Mouse (Mus musculus): ENCODE results near the gene Grid1. TPM values are rescaled to one million over a fixed set of nuclear protein-coding genes. Genes with fewer than 3 reads are reported as not detected.
A peak's percentile ranks its signal among the peaks of the same experiment; 100 is the strongest.

The Grid1 gene
- polyA plus RNA-seq (2015; fragmentation: Nextera tagmentation; extraction: Ambion mirVana): 0.30 and 0.33 TPM in 2 replicates

- WGBS: under 1% methylated on average over 72 of the region's 96 CpGs
- no peak within 1 kb of the TSS for H3K27ac ChIP-seq
- H3K4me2 ChIP-seq: peak within 1 kb of the TSS; percentile 94
- peaks cover 28% of the 10 kb centered on the region for H3K4me1 ChIP-seq (replicated peaks)
- H3K9ac ChIP-seq: peak within 1 kb of the TSS; percentile 33; the same call in 1 of the 2 replicates
- peak within 1 kb of the TSS; percentile 58 for H3K4me3 ChIP-seq
- peak; percentile 21 for ATAC-seq (replicated peaks; ENCODE audit: insufficient number of reproducible peaks, insufficient read depth, low FRiP score, low read depth)
- peaks cover 96% of the 10 kb centered on the region for H3K27me3 ChIP-seq
- no peaks in the 10 kb centered on the region for H3K9me3 ChIP-seq (replicated peaks)
- H3K36me3 ChIP-seq: no peaks in the 10 kb centered on the region
Measured at GRCm38 (mm10) chr14:34819919-34820652, at the start of gene Grid1. TSS of gene Grid1 (plus strand) at chr14:34820108.

DNA sequence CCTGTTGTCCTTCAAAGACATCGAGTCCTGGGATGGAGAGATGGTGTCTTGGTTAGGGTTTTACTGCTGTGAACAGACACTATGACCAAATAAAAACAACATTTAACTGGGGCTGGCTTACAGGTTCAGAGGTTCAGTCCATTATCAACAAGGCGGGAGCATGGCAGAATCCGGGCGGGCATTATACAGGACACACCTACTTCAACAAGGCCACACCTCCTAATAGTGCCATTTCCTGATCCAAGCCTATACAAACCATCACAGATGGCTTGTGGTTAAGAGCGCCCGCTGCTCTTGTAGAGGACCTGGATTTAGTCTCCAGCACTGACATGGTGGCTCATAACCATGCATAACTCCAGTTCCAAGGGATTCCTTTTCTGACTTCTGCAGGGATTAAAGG, 49.4 kb upstream of the Grid1 start:
- Histone ChIP-seq H3K27me3 (peaks cover 10% of the 10 kb centered on the region), H3K4me2 (no peak overlapping the region), H3K9me3 (replicated peaks) (no peaks in the 10 kb centered on the region), H3K27ac (no peak overlapping the region), H3K4me1 (replicated peaks) (peaks cover 11% of the 10 kb centered on the region), H3K9ac (no peak overlapping the region), H3K36me3 (no peaks in the 10 kb centered on the region), H3K4me3 (no peak overlapping the region)
- ATAC-seq (replicated peaks; ENCODE audit: insufficient number of reproducible peaks, insufficient read depth, low FRiP score, low read depth): no peak
- 74% methylated on average over 6 of the region's 6 CpGs for WGBS

GRCm38 (mm10) chr14:34771601-34772000, 48.3 kb upstream of the Grid1 start:
- ATAC-seq (replicated peaks; ENCODE audit: insufficient number of reproducible peaks, insufficient read depth, low FRiP score, low read depth): no peak
- WGBS: 28% methylated on average over 9 of the region's 9 CpGs

GRCm38 (mm10) chr14:34772132-34772531, 47.8 kb upstream of the Grid1 start:
- Histone ChIP-seq H3K4me1 (replicated peaks) (peaks cover 11% of the 10 kb centered on the region), H3K4me3 (no peak overlapping the region), H3K9ac (no peak overlapping the region), H3K36me3 (no peaks in the 10 kb centered on the region), H3K9me3 (replicated peaks) (no peaks in the 10 kb centered on the region), H3K27me3 (peaks cover 12% of the 10 kb centered on the region), H3K4me2 (no peak overlapping the region), H3K27ac (no peak overlapping the region)
- WGBS: 57% methylated on average over 7 of the region's 7 CpGs
- ATAC-seq (replicated peaks; ENCODE audit: insufficient number of reproducible peaks, insufficient read depth, low FRiP score, low read depth): no peak

More at GRCm38 (mm10) chr14:34771601-34772000, 48.3 kb upstream of the Grid1 start:
- Histone ChIP-seq H3K27me3 (peaks cover 10% of the 10 kb centered on the region), H3K27ac (no peak overlapping the region), H3K4me2 (no peak overlapping the region), H3K9me3 (replicated peaks) (no peaks in the 10 kb centered on the region), H3K36me3 (no peaks in the 10 kb centered on the region), H3K4me3 (no peak overlapping the region), H3K9ac (no peak overlapping the region), H3K4me1 (replicated peaks) (peaks cover 11% of the 10 kb centered on the region)

- Histone ChIP-seq H3K4me2 (no peak overlapping the region), H3K9me3 (replicated peaks) (no peaks in the 10 kb centered on the region), H3K36me3 (no peaks in the 10 kb centered on the region), H3K9ac (no peak overlapping the region), H3K4me3 (no peak overlapping the region), H3K27ac (no peak overlapping the region), H3K4me1 (replicated peaks) (peaks cover 8% of the 10 kb centered on the region), H3K27me3 (peaks cover 17% of the 10 kb centered on the region)
- no peak for ATAC-seq (replicated peaks; ENCODE audit: insufficient number of reproducible peaks, insufficient read depth, low FRiP score, low read depth)
- WGBS: 70% methylated on average over 3 of the region's 3 CpGs
Measured at GRCm38 (mm10) chr14:34773681-34774080, 46.2 kb upstream of the Grid1 start.

DNA sequence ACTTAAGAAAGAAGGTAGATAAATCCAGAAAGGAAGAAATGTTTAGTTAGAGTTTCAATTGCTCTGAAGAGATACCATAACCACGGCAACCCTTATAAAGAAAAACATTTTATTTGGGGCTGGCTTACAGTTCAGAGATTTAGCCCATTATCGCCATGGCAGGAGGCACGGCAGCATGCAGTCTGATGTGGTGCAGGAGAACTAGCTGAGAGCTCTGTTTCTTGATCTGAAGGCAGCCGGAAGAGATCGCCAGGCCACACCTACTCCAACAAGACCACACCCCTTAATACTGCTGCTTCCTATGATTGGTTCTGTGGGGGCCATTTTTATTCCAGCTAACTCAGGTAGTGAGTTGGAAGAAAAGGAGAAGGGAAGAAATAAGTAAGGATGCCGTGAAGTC, 45.7 kb upstream of the Grid1 start:
- Histone ChIP-seq H3K9me3 (replicated peaks) (no peaks in the 10 kb centered on the region), H3K9ac (no peak overlapping the region), H3K4me1 (replicated peaks) (peaks cover 6% of the 10 kb centered on the region), H3K4me3 (no peak overlapping the region), H3K27ac (no peak overlapping the region), H3K36me3 (no peaks in the 10 kb centered on the region), H3K27me3 (peaks cover 17% of the 10 kb centered on the region), H3K4me2 (no peak overlapping the region)
- no peak for ATAC-seq (replicated peaks; ENCODE audit: insufficient number of reproducible peaks, insufficient read depth, low FRiP score, low read depth)
- WGBS: 74% methylated on average over 6 of the region's 6 CpGs

- Histone ChIP-seq H3K9ac (no peak overlapping the region), H3K27ac (no peak overlapping the region), H3K4me1 (replicated peaks) (no peaks in the 10 kb centered on the region), H3K4me3 (no peak overlapping the region), H3K4me2 (no peak overlapping the region), H3K27me3 (peaks cover 7% of the 10 kb centered on the region), H3K9me3 (replicated peaks) (no peaks in the 10 kb centered on the region), H3K36me3 (no peaks in the 10 kb centered on the region)
- ATAC-seq (replicated peaks; ENCODE audit: insufficient number of reproducible peaks, insufficient read depth, low FRiP score, low read depth): no peak
- WGBS: 85% methylated on average over 12 of the region's 12 CpGs
Measured at GRCm38 (mm10) chr14:34776719-34777385, 43.1 kb upstream of the Grid1 start.

- Histone ChIP-seq H3K36me3 (no peaks in the 10 kb centered on the region), H3K4me2 (no peak overlapping the region), H3K4me1 (replicated peaks) (no peaks in the 10 kb centered on the region), H3K27me3 (peaks cover 7% of the 10 kb centered on the region), H3K4me3 (no peak overlapping the region), H3K9me3 (replicated peaks) (no peaks in the 10 kb centered on the region), H3K27ac (no peak overlapping the region), H3K9ac (no peak overlapping the region)
- ATAC-seq (replicated peaks; ENCODE audit: insufficient number of reproducible peaks, insufficient read depth, low FRiP score, low read depth): no peak
- WGBS: 15% methylated on average over 10 of the region's 10 CpGs
Measured at GRCm38 (mm10) chr14:34777810-34778209, 42.1 kb upstream of the Grid1 start.

GRCm38 (mm10) chr14:34778760-34779159, 41.1 kb upstream of the Grid1 start:
- Histone ChIP-seq H3K4me2 (no peak overlapping the region), H3K36me3 (no peaks in the 10 kb centered on the region), H3K27ac (no peak overlapping the region), H3K9ac (no peak overlapping the region), H3K9me3 (replicated peaks) (no peaks in the 10 kb centered on the region), H3K4me3 (no peak overlapping the region), H3K4me1 (replicated peaks) (no peaks in the 10 kb centered on the region), H3K27me3 (peaks cover 7% of the 10 kb centered on the region)
- WGBS: 69% methylated on average over 7 of the region's 7 CpGs
- no peak for ATAC-seq (replicated peaks; ENCODE audit: insufficient number of reproducible peaks, insufficient read depth, low FRiP score, low read depth)

DNA sequence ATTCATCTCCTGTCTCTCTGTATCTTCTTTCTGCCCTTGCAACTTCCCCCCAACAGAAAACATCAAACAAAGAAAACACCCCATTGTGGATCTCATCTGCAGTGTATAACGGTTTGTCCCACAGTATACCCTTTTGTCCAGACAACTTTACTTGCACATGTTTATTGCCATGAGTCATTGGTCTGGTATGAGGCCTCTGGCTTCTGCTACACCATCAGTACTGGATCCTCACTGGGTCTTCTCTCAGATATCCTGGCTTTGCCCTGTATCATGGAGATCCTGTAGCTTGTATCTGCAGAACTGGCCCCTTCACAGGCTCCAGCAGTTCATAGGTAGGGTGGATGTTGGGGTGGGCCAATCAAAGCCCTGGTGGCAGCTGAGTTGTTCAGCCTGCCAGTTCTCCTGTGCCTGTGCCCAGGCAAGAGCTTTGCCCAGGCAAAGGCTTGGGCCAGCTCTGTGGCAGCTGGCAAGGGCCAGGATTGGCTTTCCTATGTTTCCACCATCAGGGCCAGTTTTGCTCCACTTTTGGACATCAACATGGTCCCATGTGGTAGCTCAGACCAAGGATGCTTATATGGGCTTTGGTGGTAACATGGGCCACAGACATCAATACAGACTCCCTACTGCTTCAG, 26.4 kb upstream of the Grid1 start:
- 61% methylated on average over 1 of the region's 1 CpGs for WGBS
- H3K4me1 ChIP-seq (replicated peaks): no peaks in the 10 kb centered on the region

DNA sequence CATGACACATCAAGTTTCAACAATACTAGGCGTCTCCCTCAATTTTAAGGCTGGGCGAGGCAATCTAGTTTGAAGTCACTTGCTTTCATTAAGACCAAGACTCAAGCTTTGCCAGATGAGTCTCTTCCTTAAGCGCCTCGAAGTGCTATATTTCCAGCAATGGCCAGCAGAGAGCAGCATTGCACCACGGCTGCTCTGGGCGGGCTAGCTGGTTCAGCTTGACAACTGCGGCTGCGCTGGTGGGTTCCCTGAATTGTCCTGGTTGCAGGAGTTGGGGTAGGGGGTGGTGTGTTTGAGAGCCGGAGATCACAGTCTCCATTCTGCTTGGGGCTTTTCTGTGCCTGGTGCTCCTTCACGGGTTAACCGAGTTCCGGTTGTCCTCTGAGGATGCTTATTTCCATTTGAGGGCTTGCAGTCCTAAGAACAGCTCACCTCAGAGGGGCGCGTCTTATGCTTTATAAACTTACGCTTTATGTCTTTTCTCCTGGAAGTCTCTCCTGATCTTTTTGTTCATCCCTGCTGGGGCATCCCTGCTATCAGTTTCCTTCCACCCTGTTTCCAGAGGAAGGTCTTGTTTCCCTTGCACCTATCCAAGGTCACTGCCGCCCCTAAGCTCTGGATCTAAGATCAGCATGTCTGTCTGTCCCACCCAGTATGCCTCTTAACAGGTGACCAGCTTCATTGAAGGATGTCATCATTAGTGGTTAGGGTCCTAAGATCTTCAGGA, 9.0 kb upstream of the Grid1 start:
- H3K36me3 ChIP-seq: no peaks in the 10 kb centered on the region
- no peak overlapping the region for H3K4me3 ChIP-seq
- H3K27ac ChIP-seq: no peak overlapping the region
- peak overlapping the region; percentile 25 for H3K4me2 ChIP-seq
- no peak overlapping the region for H3K9ac ChIP-seq
- H3K9me3 ChIP-seq (replicated peaks): no peaks in the 10 kb centered on the region
- H3K4me1 ChIP-seq (replicated peaks): no peaks in the 10 kb centered on the region
- WGBS: 17% methylated on average over 16 of the region's 16 CpGs
- no peak for ATAC-seq (replicated peaks; ENCODE audit: insufficient number of reproducible peaks, insufficient read depth, low FRiP score, low read depth)
- H3K27me3 ChIP-seq: peaks cover 48% of the 10 kb centered on the region

More for the DNA sequence above, 26.4 kb upstream of the Grid1 start:
- Histone ChIP-seq H3K4me3 (no peak overlapping the region), H3K4me2 (no peak overlapping the region), H3K27me3 (no peaks in the 10 kb centered on the region), H3K9me3 (replicated peaks) (no peaks in the 10 kb centered on the region), H3K9ac (no peak overlapping the region), H3K27ac (no peak overlapping the region), H3K36me3 (no peaks in the 10 kb centered on the region)
- ATAC-seq (replicated peaks; ENCODE audit: insufficient number of reproducible peaks, insufficient read depth, low FRiP score, low read depth): no peak
